Mouse (Mus musculus): Measurements from ENCODE around the gene Ermn. TPM values are rescaled to one million over a fixed set of nuclear protein-coding genes. Genes with fewer than 3 reads are reported as not detected.
A peak's percentile ranks its signal among the peaks of the same experiment; 100 is the strongest.

The Ermn gene
- not detected for polyA plus RNA-seq (2012; fragmentation: generic; extraction: Trizol)

GRCm38 (mm10) chr2:58052821-58053581 lies at the start of gene Ermn:
Ermn (minus strand) TSS chr2:58052864.
- H3K36me3 ChIP-seq (ENCODE audit: control insufficient read depth, insufficient read depth) = no peaks in the 10 kb centered on the region
- no peak within 1 kb of the TSS for H3K4me2 ChIP-seq (ENCODE audit: low read depth)
- H3K4me3 ChIP-seq = no peak within 1 kb of the TSS
- no peak within 1 kb of the TSS for H3ac ChIP-seq (ENCODE audit: control insufficient read depth, insufficient read length)
- no peak for TF ChIP-seq USF1 (IDR thresholded peaks at IDR 0.05; ENCODE audit: low read depth)
- no peak for TF ChIP-seq POLR2A (IDR thresholded peaks at IDR 0.05; ENCODE audit: insufficient read length, low read depth)
- no peak for TF ChIP-seq POLR2AphosphoS2 (IDR thresholded peaks at IDR 0.05; ENCODE audit: insufficient read length, low read depth)
- TF ChIP-seq MAX (IDR thresholded peaks at IDR 0.05; ENCODE audit: low read depth) = no peak
- TF ChIP-seq MYOD1 (IDR thresholded peaks at IDR 0.05; ENCODE audit: control insufficient read depth in 1 of 3, insufficient read length in 2 of 3, low read depth in 2 of 3) = no peak
- no peak for TF ChIP-seq SRF (IDR thresholded peaks at IDR 0.05; ENCODE audit: control insufficient read depth, insufficient read length, low read depth)
- no peak for TF ChIP-seq TCF12 (IDR thresholded peaks at IDR 0.05; ENCODE audit: insufficient read depth, poor library complexity, severe bottlenecking)
- TF ChIP-seq E2F4 (IDR thresholded peaks at IDR 0.05; ENCODE audit: insufficient read depth) = no peak
- no peak for TF ChIP-seq TCF3 (IDR thresholded peaks at IDR 0.05; ENCODE audit: insufficient read length, low read depth)
- TF ChIP-seq MYOG (IDR thresholded peaks at IDR 0.05; ENCODE audit: control insufficient read depth in 1 of 3, insufficient read depth in 1 of 3, insufficient read length in 2 of 3, low read depth in 2 of 3) = no peak
- no peak for TF ChIP-seq CEBPB (IDR thresholded peaks at IDR 0.05; ENCODE audit: insufficient read depth, poor library complexity, severe bottlenecking)
- no peaks in the 10 kb centered on the region for H3K27me3 ChIP-seq (ENCODE audit: control insufficient read depth, insufficient read depth, insufficient read length)
- H3K79me2 ChIP-seq (ENCODE audit: control insufficient read depth, insufficient read depth) = no peaks in the 10 kb centered on the region

GRCm38 (mm10) chr2:58094818-58095217 lies 42.2 kb upstream of the Ermn start:
- no peak overlapping the region for H3ac ChIP-seq (ENCODE audit: control insufficient read depth, insufficient read length)
- H3K36me3 ChIP-seq (ENCODE audit: control insufficient read depth, insufficient read depth) = no peaks in the 10 kb centered on the region
- H3K4me3 ChIP-seq = no peak overlapping the region
- H3K79me2 ChIP-seq (ENCODE audit: control insufficient read depth, insufficient read depth) = no peaks in the 10 kb centered on the region
- no peak overlapping the region for H3K4me2 ChIP-seq (ENCODE audit: low read depth)
- H3K27me3 ChIP-seq (ENCODE audit: control insufficient read depth, insufficient read depth, insufficient read length) = no peaks in the 10 kb centered on the region
- TF ChIP-seq MYOD1 (IDR thresholded peaks at IDR 0.05; ENCODE audit: control insufficient read depth in 1 of 3, insufficient read length in 2 of 3, low read depth in 2 of 3) (no peak), TCF12 (IDR thresholded peaks at IDR 0.05; ENCODE audit: insufficient read depth, poor library complexity, severe bottlenecking) (no peak)

GRCm38 (mm10) chr2:58086420-58086819 lies 33.8 kb upstream of the Ermn start:
- Histone ChIP-seq H3ac (ENCODE audit: control insufficient read depth, insufficient read length) (no peak overlapping the region), H3K36me3 (ENCODE audit: control insufficient read depth, insufficient read depth) (no peaks in the 10 kb centered on the region), H3K4me3 (no peak overlapping the region), H3K4me2 (ENCODE audit: low read depth) (no peak overlapping the region), H3K79me2 (ENCODE audit: control insufficient read depth, insufficient read depth) (no peaks in the 10 kb centered on the region), H3K27me3 (ENCODE audit: control insufficient read depth, insufficient read depth, insufficient read length) (no peaks in the 10 kb centered on the region)
- TF ChIP-seq MYOD1 (IDR thresholded peaks at IDR 0.05; ENCODE audit: control insufficient read depth in 1 of 3, insufficient read length in 2 of 3, low read depth in 2 of 3) (no peak), MYOG (IDR thresholded peaks at IDR 0.05; ENCODE audit: control insufficient read depth in 1 of 3, insufficient read depth in 1 of 3, insufficient read length in 2 of 3, low read depth in 2 of 3) (no peak), MAX (IDR thresholded peaks at IDR 0.05; ENCODE audit: low read depth) (no peak)

- Histone ChIP-seq H3K27me3 (ENCODE audit: control insufficient read depth, insufficient read depth, insufficient read length) (no peaks in the 10 kb centered on the region), H3K79me2 (ENCODE audit: control insufficient read depth, insufficient read depth) (no peaks in the 10 kb centered on the region), H3K36me3 (ENCODE audit: control insufficient read depth, insufficient read depth) (no peaks in the 10 kb centered on the region), H3K4me3 (no peak overlapping the region), H3ac (ENCODE audit: control insufficient read depth, insufficient read length) (no peak overlapping the region), H3K4me2 (ENCODE audit: low read depth) (no peak overlapping the region)
- TF ChIP-seq CEBPB (IDR thresholded peaks at IDR 0.05; ENCODE audit: insufficient read depth, poor library complexity, severe bottlenecking) (peak; percentile 70; the same call in 1 of the 2 replicates), TCF12 (IDR thresholded peaks at IDR 0.05; ENCODE audit: insufficient read depth, poor library complexity, severe bottlenecking) (no peak), SRF (IDR thresholded peaks at IDR 0.05; ENCODE audit: control insufficient read depth, insufficient read length, low read depth) (no peak)
These were observed 27.2 kb upstream of the Ermn start for GRCm38 (mm10) chr2:58079849-58080248.

- no peaks in the 10 kb centered on the region for H3K27me3 ChIP-seq (ENCODE audit: control insufficient read depth, insufficient read depth, insufficient read length)
- H3K4me3 ChIP-seq = no peak overlapping the region
- H3ac ChIP-seq (ENCODE audit: control insufficient read depth, insufficient read length) = no peak overlapping the region
- no peak overlapping the region for H3K4me2 ChIP-seq (ENCODE audit: low read depth)
- H3K36me3 ChIP-seq (ENCODE audit: control insufficient read depth, insufficient read depth) = no peaks in the 10 kb centered on the region
- H3K79me2 ChIP-seq (ENCODE audit: control insufficient read depth, insufficient read depth) = no peaks in the 10 kb centered on the region
- TF ChIP-seq MAX (IDR thresholded peaks at IDR 0.05; ENCODE audit: low read depth) (no peak), MYOG (IDR thresholded peaks at IDR 0.05; ENCODE audit: control insufficient read depth in 1 of 3, insufficient read depth in 1 of 3, insufficient read length in 2 of 3, low read depth in 2 of 3) (no peak), CEBPB (IDR thresholded peaks at IDR 0.05; ENCODE audit: insufficient read depth, poor library complexity, severe bottlenecking) (no peak), TCF3 (IDR thresholded peaks at IDR 0.05; ENCODE audit: insufficient read length, low read depth) (no peak), TCF12 (IDR thresholded peaks at IDR 0.05; ENCODE audit: insufficient read depth, poor library complexity, severe bottlenecking) (no peak), REST (IDR thresholded peaks at IDR 0.05; ENCODE audit: insufficient read depth, insufficient read length) (no peak), POLR2A (IDR thresholded peaks at IDR 0.05; ENCODE audit: insufficient read length, low read depth) (no peak), E2F4 (IDR thresholded peaks at IDR 0.05; ENCODE audit: insufficient read depth) (no peak), POLR2AphosphoS2 (IDR thresholded peaks at IDR 0.05; ENCODE audit: insufficient read length, low read depth) (no peak), SRF (IDR thresholded peaks at IDR 0.05; ENCODE audit: control insufficient read depth, insufficient read length, low read depth) (no peak), MYOD1 (IDR thresholded peaks at IDR 0.05; ENCODE audit: control insufficient read depth in 1 of 3, insufficient read length in 2 of 3, low read depth in 2 of 3) (no peak), USF1 (IDR thresholded peaks at IDR 0.05; ENCODE audit: low read depth) (no peak)
These were observed 2.7 kb upstream of the Ermn start for GRCm38 (mm10) chr2:58055383-58055782.

Measured in myocyte (in vitro differentiated cells).